Mouse (Mus musculus) thymus, postnatal 14 days (tissue): ENCODE data around the gene Ranbp10.
"Not testable (repeated sequence)": the region's sequence is repeated elsewhere in the genome, so short reads cannot be mapped to it uniquely, and the experiment has no call there.

Source experiments
- DNase-seq: peaks from one replicate; pipeline ENCODE4 v3.0.0; 2021

Gene Ranbp10

DNA sequence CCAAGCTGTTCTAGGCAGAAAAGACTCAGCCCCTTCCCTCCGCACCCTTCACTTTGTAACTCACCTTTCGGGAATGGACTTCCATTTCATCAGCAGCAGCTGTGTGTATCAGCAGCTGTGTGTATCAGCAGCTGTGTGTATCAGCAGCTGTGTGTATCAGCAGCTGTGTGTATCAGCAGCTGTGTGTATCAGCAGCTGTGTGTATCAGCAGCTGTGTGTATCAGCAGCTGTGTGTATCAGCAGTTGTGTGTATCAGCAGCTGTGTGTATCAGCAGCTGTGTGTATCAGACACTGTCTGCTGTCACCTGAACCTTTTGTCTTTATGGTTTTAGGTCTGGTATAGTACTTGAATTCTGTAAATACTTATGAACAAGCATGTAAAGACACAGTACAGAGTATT, 6.6 kb upstream of the Ranbp10 start:
- DNase-seq: not testable (repeated sequence)

DNA sequence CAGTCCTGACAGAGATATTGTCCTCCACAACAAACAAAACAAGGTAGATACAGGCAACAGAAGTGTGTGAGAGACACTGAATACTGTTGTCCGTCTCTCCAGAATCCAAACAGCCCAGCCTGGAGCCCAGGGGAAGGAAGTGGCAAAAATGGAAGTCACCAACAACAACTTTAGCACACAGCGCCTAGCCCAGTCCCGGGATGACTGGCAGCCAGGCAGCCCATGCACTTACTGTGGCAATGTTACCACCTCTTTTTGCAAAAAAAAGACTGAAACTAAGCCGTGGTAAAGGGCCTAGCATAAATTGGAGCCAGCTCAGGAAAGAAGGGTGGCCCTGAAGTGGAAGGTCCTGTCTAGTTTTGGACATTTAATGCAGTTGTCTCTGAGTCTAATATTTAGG, 771 bp downstream of the Ranbp10 start:
- DNase-seq: peak; percentile 19

DNA sequence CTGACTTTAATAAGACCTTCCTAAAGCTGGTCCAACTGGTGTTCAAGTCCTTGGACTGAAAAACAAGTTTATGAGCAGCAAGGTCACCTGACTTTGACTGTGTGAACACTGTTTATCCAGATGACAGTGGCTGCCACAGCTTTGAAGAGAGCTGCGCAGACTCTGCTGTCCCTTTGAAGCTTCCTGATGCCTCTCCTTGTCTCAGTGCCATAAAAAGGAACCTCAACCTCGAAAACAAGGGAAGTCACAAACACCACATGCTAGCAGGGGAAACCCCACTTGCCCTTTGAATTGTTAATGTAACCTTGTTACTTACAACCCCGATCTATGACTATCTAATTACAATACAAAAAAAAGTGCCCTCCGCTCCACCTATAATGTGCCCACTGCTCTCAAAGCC, 1.6 kb downstream of the Ranbp10 start:
- no peak for DNase-seq

DNA sequence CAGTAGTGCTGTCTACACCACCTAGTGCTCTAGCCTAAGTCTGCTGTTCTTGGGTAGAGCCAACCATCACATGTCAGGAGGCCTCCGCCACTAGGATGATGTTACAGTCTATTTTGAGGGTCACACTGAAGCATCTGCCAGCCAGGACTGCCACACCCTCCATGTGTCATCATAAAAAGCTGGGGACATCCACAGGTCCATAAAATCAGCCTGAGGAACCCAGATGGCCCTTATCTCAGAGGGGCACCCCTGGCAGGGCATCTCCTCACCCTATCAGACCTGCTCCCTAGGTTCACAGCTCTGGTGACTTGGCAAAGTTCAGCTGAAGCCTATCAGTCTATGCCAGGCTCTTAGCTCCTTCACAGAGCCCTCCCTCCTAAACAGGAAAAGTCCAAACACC, 6.2 kb downstream of the Ranbp10 start:
- no peak for DNase-seq

DNA sequence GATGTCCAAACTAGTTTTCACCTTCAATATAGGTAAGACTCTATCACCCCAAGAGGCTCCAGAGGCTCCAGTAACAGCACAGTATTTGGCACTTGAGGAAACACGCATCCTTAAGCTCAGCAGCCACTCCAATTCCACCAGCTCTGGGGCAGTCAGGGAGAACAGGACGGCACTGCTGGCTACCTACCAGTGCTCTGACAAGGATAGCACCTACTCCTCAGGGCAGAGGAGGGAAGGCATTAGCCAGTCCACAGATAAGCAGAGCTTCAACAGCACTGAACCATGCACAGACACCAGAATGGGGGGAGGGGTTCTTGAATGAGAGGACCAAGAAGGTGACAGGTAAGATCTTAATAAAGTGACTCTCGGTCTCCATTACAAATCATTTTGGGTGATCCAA, 7.5 kb downstream of the Ranbp10 start:
- no peak for DNase-seq

DNA sequence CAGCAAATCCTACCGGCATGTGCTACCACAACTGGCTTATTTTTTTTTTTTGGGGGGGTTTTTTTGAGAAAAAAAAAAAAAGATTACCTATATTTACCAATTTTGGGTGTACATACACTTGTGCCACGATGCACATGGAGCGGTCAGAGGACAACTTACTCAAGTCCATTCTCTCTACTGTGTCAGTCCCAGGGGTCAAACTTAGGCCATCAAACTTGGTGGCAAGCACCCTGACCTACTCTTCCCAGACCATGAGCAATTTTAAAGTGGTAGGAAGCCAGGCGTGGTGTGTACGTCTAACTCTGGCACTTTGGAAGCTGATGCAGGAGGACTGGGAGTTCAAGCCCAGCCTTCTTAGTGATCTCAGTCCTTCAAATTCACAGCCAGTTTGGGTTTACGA, 13.9 kb downstream of the Ranbp10 start:
- no peak for DNase-seq

DNA sequence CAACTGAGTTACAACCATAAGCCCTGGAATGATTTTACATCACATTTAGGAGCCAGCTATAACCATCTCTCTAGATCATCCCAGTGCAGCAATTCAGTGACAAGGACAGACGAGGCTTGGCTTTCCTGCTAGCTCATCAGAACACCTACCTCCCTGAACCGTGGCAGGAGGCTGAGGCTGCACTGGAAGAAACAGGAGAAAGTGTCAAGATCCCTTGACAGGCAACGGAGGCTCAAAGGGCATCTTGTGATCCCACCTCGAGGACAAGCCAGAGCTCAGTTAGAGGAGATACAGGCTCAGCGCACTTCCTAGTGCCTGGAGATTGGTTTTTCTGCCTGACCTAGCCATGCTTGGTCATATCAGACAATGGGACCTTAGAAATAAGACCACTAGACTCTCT, 14.6 kb downstream of the Ranbp10 start:
- DNase-seq: no peak

DNA sequence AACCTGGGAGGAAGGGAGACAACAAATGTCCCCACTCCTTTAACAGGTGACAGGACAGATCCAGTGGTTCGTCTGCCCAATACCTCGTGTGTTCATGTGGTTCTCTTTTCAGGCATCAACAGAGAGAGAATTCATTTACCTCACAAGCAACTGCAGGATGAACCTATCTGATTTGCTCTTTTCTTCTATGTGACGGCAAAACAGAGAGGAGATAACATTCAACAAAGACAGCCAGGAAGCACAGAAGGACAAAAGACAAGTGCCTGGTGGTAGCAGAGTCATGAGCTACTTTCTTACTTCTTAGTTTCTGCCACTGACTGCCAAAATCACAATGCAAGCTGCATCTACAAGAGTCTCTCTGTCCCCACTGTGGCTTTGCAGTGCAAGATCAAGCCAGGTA, 15.6 kb downstream of the Ranbp10 start:
- no peak for DNase-seq

DNA sequence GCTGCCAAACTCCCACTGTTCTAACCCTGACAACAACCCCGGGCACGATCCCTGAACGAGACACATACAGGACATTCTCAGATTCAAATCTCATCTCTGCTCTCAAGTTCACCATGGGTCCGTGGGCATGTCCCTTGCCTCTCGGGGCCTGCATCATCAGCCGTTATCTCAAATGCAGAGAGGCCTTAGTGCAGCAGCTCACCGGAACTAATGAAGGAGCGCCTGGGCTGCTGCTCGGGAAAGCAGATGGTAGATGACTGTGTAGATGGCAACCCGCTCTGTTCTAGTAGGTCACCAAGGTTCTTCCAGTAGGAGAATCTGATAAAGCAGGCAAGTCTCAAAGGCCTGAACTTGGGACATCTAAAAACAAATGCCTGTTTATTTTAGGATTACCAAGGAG, 16.1 kb downstream of the Ranbp10 start:
- no peak for DNase-seq

DNA sequence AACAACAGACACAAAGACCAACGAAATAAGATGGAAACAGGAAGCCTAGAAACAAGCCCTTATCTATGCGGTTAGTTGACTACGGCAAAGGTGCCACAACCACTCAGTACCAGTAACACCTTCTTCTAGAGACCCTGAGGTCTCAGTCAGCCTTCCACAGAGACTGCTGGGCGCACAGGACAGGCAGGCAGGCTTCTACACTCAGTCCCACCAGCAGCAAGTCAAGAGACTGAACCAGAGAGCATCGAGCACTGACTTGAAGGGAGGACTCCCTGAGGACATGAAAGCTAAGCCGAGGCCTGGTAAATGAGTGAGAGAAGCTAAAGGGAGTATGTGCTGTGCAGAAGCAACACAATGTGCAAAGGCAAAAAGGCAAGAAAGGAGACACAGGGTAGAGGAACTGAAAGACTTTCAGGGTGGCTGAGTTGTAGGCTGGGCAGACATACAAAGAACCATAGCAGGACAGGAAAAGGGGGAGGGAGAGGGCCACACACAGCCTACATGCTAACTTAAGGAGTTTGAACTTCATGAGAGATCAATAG, 16.8 kb downstream of the Ranbp10 start:
- DNase-seq: no peak

DNA sequence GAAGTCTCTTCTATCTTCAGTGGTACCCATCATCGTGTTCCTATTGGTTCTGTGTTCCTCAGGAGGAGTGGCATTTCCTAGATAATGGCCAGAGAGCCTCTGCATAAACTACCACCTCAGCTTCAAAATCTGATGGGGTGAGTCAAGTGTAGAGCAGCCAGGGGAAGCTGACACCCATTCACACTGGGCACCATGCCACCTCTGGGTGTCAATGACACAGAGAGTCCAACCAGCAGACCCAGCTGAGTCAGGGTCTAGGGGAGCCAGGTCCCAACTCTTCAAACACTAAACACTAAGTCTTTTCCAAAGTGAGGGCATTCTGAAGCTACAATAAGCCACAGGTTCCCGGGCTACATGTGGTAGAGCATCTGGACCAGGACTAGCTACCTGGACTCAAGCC, 18.7 kb downstream of the Ranbp10 start:
- DNase-seq: no peak

DNA sequence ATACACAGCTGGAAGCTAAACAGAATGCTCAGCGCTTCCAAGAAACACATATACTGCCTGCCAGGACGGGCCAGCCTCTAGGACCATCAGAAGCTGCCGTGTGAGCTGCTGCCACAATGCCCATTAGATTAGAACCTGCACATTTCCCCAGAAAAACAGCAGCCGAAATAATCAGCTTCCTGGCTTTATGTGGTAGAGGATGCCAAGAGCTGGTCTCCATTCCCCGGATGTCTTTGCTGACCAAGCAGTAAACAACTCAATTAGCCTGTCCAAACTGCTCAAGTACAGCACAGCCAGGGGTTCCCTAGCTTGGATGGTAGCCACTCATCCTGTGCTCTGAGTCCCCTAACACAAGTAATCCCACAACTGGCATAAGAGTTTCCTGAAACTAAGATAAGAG, 19.4 kb downstream of the Ranbp10 start:
- DNase-seq: no peak

DNA sequence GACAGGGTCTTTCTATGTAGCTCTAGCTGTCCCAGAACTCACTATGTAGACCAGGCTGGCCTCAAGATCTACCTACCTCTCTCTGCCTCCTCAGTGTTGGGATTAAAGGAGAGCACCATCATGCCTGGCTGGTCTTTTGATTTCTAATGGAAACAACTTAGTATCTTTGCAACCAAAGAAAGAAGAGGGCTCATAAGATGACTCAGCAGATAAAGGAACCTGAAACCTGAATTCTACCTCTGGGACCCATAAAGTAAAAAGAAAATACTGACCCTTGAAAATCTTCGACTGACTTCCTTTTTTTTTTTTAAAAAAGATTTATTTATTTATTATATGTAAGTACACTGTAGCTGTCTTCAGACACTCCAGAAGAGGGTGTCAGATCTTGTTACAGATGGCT, 21.2 kb downstream of the Ranbp10 start:
- DNase-seq: no peak

DNA sequence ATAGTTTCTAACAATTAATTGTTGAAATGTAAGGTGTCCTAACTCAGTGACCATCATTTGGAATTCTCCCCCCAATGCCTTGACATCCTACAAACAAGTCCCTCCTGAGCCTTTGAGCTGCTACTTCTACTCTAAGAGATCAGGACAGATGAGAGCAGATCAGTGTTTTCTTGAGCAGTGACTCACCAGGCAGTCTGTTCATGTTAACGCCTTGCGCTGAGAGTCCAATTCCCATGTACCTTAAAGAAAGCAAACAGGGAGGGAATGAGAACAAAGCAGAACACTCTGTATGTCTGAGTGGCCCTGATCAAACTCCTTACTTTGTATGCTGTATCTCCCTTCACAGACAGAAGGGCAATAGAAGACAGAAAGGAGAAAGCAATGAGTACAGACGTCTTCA, 21.8 kb downstream of the Ranbp10 start:
- DNase-seq: no peak

DNA sequence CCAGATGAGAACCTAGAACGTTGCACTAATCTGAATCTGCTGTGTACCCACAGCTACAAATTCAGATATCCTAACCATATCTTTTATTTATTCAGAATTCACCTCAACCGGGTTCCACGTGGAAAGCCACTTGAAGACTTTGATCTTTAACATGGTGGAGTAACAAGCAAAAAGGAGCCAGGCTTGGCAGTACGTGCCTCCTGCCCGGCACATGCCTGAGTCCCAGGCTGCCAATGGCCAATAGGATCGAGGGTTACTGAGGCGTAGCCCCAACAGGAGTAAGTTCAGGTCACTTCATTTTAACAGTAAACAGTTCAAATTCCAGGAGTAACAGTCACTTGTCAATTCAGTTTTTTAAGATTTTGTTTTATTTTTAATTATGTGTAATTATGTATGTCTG, 22.4 kb downstream of the Ranbp10 start:
- no peak for DNase-seq

DNA sequence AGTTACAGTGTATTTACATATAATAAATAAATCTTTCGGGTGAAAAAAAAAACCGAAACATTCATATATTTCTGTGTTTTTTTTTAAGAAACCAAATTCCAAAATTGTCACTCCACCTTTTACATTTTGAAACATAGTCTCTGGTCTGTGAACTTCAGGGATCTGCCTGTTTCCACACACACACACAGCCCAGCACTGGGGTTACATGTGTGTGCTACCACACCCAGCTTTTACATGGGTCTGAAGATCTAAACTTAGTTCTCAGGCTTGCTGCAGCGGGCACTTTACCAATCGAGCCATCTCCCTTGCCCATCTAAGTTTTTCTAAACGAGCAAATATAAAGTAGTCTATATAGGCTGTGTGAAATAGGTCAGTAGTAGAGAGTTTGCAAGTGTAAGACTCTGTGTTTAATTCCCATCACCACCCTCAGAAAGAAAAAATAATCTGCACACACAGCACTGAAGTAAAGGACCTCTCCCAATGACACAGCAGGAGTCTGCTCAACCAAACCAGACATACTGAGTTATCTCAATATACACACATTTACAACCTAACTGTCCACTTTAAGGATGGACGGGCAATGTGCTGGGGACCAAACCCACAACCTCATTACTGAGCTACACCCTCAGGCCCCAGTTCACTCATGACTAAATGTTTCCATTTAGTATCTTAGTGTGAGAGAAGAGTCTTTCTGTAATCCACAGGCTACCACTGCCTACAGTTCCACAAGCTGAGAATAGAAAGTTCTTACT, 25.8 kb downstream of the Ranbp10 start:
- DNase-seq: no peak

DNA sequence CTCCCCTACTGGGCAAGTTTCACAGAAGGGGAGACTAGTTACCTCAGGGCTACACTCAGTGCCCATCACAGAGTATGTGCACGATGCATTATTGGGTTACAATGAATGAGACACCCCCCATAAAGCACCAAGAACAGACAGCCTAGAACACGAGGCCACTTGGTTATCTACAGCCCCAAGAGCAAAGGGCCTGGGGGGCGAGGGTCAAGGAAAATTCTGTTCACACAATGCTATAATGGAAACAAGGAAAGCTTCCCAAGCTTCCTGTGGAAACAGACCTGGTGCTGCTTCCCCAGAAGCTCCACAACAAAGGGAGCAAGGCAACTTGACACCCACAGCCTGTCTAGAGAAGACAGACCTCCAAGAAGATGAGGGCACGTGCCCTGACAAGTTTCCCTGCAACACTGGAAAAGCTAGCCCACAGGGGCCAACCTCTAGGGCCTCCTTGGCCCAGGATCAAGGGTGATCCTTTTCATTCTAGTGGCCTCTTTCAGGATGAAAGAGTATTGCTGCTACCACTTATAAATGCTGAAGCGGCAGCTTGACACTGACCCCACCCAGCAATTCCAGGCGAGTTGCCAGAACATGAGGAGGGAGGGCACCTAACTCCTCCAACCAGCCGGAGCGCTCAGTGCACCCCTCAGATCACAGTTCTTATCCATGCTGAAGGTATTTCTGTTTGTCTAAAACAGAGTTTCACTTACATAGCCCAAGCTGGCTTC, 27.9 kb downstream of the Ranbp10 start:
- no peak for DNase-seq

DNA sequence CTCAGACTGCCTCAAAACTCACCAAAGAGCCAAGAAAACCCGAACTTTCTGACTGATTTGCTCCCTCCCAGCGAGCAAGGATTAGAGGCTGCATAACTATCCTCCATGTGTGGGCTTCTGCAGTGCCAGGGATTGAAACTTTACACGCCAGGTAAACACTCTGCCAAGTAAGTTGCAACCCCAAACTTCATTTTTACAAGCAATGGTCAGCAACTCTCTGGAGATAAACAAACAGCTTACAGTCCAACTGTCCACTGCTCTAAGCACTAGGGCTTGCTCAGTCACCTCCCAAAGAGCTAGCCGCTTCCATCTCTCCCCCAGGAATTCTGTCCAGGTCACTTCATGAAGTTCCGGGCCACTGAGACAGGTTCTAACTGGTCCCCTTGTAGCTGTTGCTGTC, 28.7 kb downstream of the Ranbp10 start:
- DNase-seq: no peak

DNA sequence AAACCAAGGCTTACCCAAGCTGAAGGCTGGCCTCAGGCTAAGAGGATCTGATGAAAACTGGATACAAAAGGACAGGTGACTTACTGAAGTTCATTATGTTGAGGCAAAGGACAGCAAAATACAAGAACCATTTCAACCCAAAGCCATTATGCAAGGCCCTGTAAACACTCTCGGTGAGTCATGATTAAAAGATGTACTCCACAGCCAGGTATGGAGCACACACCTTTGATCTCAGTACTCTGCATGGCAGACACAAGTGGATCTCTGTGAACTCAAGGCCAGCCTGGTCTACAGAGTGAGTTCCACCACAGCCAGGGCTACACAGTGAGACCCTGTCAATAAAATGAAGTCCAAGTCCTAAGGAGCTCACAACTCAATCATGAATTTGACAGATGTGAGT, 31.4 kb downstream of the Ranbp10 start:
- no peak for DNase-seq

DNA sequence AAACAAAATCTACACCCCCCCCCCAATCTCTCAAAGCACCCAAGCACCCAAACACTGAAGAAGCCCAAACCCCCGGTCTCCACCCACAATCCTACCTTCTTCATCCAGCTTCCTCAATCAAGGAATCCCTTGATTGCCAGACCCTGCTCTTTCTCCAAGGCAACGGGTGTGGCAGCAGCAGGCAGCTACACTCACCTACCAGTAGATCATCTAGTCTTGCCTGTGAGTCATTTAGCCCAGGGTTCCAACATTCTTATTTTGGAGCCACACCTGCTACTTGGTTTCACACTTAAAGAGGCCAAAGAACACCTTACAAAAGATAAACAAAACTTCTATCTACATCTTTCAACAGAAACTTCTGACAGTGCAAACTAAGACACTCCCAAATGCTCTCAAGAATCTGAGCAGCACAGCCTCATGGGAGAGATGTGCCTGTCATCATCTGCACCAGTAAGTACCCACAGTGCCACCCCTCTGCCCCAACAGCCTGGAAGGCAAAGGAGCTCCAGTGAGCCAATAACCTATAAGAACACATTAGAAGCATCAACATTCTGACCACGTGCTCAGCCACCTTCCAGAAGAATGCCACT, 33.0 kb downstream of the Ranbp10 start:
- no peak for DNase-seq

DNA sequence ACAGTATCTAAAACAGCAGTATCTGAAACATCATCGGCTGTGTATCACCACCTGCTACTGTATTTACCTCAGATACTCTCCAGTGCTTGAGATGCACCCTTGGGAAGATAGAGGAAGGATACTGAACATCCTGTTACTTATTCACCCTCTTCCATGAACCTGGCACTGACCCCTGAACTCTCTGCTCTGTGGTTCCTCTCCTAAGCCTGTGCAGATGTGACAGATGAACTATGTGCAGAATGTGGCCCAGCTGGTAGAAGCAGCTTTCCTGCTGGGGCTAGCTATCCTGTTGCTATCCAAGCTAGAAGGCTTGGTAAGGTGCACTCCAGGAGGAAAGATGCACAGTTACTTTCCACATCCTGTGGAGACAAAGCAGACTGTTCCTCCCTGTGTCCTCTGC, 33.8 kb downstream of the Ranbp10 start:
- DNase-seq: no peak

DNA sequence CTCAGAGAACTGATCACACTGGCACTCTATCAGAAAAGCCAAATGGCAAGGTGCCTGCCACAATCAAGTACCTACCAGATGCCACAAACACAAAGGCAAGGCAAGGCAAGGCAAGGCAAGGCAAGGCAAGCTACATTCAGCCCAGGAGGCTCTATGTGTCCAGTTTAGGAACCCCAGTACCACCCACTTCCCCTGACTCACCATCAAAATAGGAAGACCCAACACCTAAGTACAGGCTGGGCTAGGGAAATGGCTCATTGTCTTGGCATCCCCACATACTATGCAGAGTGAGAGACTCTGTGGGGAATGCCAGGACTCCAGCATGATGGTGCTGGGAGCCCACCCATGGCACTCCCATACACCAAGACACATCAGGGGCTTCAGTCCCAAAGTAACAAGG, 37.5 kb downstream of the Ranbp10 start:
- no peak for DNase-seq

DNA sequence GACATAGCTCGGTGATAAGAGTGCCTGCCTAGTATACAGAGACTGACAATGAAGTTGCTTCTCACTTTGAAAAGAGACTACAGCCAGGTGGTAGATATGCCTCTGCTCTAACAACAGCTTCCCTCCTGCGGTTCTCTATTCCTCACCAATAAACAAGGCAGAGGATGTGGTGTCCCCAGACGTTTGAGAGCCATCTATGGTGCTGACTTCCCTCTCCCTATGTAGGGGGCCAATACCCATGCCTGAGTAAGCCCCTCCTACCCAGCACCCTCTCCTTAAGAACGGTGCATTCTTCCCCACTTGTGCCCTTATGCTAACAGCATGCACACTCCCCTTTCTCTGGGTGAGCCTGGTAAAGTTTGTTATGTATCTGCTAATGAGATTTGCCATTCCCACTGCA, 38.2 kb downstream of the Ranbp10 start:
- DNase-seq: peak; percentile 54

DNA sequence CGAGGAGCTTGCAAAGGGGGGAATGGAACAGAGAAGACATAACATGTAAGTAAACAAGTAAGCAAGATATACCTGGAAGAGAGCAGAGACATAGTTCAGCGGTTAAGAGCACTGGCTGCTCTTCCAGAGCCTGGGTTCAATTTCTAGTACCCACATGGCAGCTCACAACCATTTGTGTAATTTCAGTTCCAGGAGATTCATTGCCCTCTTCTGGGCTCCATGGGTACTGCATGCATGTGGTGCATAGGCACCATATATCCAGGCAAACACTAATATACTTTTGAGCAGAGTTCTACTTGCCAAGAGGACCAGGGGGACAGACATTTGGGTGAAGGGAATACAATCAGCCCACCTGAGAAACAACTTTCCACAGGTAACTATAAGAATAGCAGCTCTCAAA, 38.9 kb downstream of the Ranbp10 start:
- peak; percentile 80 for DNase-seq
